ENCODE assay signal across 11 mouse cellular contexts in the genomic region with DNA sequence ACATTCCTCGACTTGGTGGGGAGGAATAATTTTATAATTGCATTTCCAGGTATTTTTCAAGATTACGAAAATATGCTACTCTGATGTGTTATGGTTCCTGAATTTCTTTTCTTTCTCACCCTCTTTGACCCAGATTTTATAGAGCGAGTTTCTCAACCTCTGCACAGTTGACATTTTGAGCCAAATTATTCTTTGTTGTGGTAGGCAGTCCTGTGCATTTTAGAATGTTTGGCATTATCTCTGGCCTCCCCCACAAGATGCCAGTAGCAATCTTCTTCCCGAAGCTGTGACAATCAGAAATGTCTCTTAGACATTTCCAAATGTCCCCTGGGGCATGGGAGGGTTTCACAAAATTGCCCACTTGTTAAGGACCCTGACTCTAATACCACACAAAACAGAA. TPM values are rescaled to one million over a fixed set of nuclear protein-coding genes. Genes with fewer than 3 reads are reported as not detected.
DNase-seq lines count a peak whose midpoint lies in the region; ATAC-seq lines count a peak whose summit lies in the region.
"Had no signal": no experiment of that assay in that cellular context is flagged by ENCODE, and none has a peak within 500 bp of the region (broad histone marks: within the 10 kb centered on the region; RNA-seq: fewer than 3 reads in every experiment).

No protein-coding gene starts in this region.

- H3K9me3 ChIP-seq in heart, embryonic 16.5 days (replicated peaks; ENCODE audit: control insufficient read depth, low read length): no peaks in the 10 kb centered on the region
- H3K9me3 ChIP-seq in heart, embryonic 11.5 days (replicated peaks; ENCODE audit: control insufficient read depth, low read length): no peaks in the 10 kb centered on the region
- H3K9me3 ChIP-seq in hindbrain, embryonic 12.5 days (replicated peaks): no peaks in the 10 kb centered on the region
- H3K9me3 ChIP-seq in midbrain, embryonic 13.5 days: no peaks in the 10 kb centered on the region

- H3K27ac ChIP-seq in heart, embryonic 16.5 days (ENCODE audit: low read length): no peak overlapping the region; the same call in 1 of the 2 replicates
- no peak overlapping the region for H3K27ac ChIP-seq in heart, embryonic 11.5 days (ENCODE audit: low read depth, low read length)
- no peak overlapping the region for H3K27ac ChIP-seq in hindbrain, embryonic 12.5 days
- H3K27ac ChIP-seq in midbrain, embryonic 13.5 days: no peak overlapping the region

- H3K9ac ChIP-seq in heart, embryonic 16.5 days (ENCODE audit: low read length): no peak overlapping the region; the same call in 1 of the 2 replicates
- H3K9ac ChIP-seq in heart, embryonic 11.5 days (ENCODE audit: low read depth, low read length): no peak overlapping the region
- no peak overlapping the region for H3K9ac ChIP-seq in hindbrain, embryonic 12.5 days
- H3K9ac ChIP-seq in midbrain, embryonic 13.5 days (replicated peaks): peak overlapping the region; percentile 40; the same call in 1 of the 2 replicates

- H3K27me3 ChIP-seq in heart, embryonic 16.5 days (ENCODE audit: control insufficient read depth, insufficient read depth, low read length): no peaks in the 10 kb centered on the region
- H3K27me3 ChIP-seq in heart, embryonic 11.5 days (ENCODE audit: control insufficient read depth, insufficient read depth, low read length): no peaks in the 10 kb centered on the region
- no peaks in the 10 kb centered on the region for H3K27me3 ChIP-seq in hindbrain, embryonic 12.5 days
- no peaks in the 10 kb centered on the region for H3K27me3 ChIP-seq in midbrain, embryonic 13.5 days

- peaks cover 27% of the 10 kb centered on the region for H3K4me1 ChIP-seq in heart, embryonic 16.5 days (ENCODE audit: control insufficient read depth, insufficient read depth, low read length)
- peaks cover 15% of the 10 kb centered on the region for H3K4me1 ChIP-seq in heart, embryonic 11.5 days (ENCODE audit: control insufficient read depth, insufficient read depth, low read length)
- peaks cover 54% of the 10 kb centered on the region for H3K4me1 ChIP-seq in hindbrain, embryonic 12.5 days
- H3K4me1 ChIP-seq in midbrain, embryonic 13.5 days (replicated peaks): peaks cover 54% of the 10 kb centered on the region

- DNase-seq in adipocyte (ENCODE audit: low spot score): peak; percentile 53
- no peak for DNase-seq in frontal cortex, postnatal 10 days (ENCODE audit: low spot score in 2 of 2)
- DNase-seq in adrenal gland, postnatal 4 days (ENCODE audit: low spot score in 2 of 2): no peak
- no peak for DNase-seq in right cerebral cortex, postnatal 14 days
- DNase-seq: adrenal gland, postnatal 10 days; heart, postnatal 14 days; layer of hippocampus, postnatal 36 days had no signal

- ATAC-seq in heart, embryonic 16.5 days (replicated peaks; ENCODE audit: extremely low read depth, insufficient read depth, low FRiP score): no peak
- ATAC-seq in heart, embryonic 11.5 days (replicated peaks; ENCODE audit: insufficient number of reproducible peaks, low FRiP score, low TSS enrichment): no peak
- ATAC-seq in hindbrain, embryonic 12.5 days (ENCODE audit: low FRiP score): no peak
- no peak for ATAC-seq in midbrain, embryonic 13.5 days

- peak overlapping the region; percentile 19; the same call in 1 of the 2 replicates for H3K4me3 ChIP-seq in heart, embryonic 16.5 days (ENCODE audit: low read length)
- H3K4me3 ChIP-seq in heart, embryonic 11.5 days (ENCODE audit: low read depth, low read length): no peak overlapping the region
- peak overlapping the region; percentile 16 for H3K4me3 ChIP-seq in hindbrain, embryonic 12.5 days
- H3K4me3 ChIP-seq in midbrain, embryonic 13.5 days (replicated peaks): peak overlapping the region; percentile 27

- WGBS in heart, embryonic 16.5 days: 77% methylated on average over 4 of the region's 4 CpGs
- WGBS in heart, embryonic 11.5 days (ENCODE audit: insufficient replicate concordance): 78% methylated on average over 4 of the region's 4 CpGs
- WGBS in hindbrain, embryonic 12.5 days: 76% methylated on average over 4 of the region's 4 CpGs
- 75% methylated on average over 4 of the region's 4 CpGs for WGBS in midbrain, embryonic 13.5 days

- H3K36me3 ChIP-seq in heart, embryonic 16.5 days (ENCODE audit: control insufficient read depth, insufficient read depth): peaks cover 3% of the 10 kb centered on the region; the same call in 1 of the 2 replicates
- no peaks in the 10 kb centered on the region; the same call in 1 of the 2 replicates for H3K36me3 ChIP-seq in heart, embryonic 11.5 days (ENCODE audit: control insufficient read depth, insufficient read depth, low read length)
- no peaks in the 10 kb centered on the region for H3K36me3 ChIP-seq in hindbrain, embryonic 12.5 days
- H3K36me3 ChIP-seq in midbrain, embryonic 13.5 days: no peaks in the 10 kb centered on the region

- H3K4me2 ChIP-seq in heart, embryonic 16.5 days (ENCODE audit: low read depth, low read length): peak overlapping the region; percentile 44
- H3K4me2 ChIP-seq in heart, embryonic 11.5 days: no peak overlapping the region
- H3K4me2 ChIP-seq in hindbrain, embryonic 12.5 days (replicated peaks): peak overlapping the region; percentile 87
- peak overlapping the region; percentile 43 for H3K4me2 ChIP-seq in midbrain, embryonic 13.5 days (replicated peaks)

RNA-seq across cellular contexts. Expression of gene Cdkn1b, which starts 3.5 kb away (rescaled TPM):
- 14.7 TPM in 2 replicates for polyA plus RNA-seq in heart, embryonic 16.5 days (2015; fragmentation: Nextera tagmentation; extraction: Ambion mirVana)
- 13.9 and 14.7 TPM in 2 replicates for polyA plus RNA-seq in heart, embryonic 11.5 days (2014; fragmentation: Nextera tagmentation; extraction: Ambion mirVana)
- polyA plus RNA-seq in hindbrain, embryonic 12.5 days (2016; fragmentation: Nextera tagmentation; extraction: Ambion mirVana): 24.9 and 25.7 TPM in 2 replicates
- 33.8 and 35.1 TPM in 2 replicates for polyA plus RNA-seq in midbrain, embryonic 13.5 days (2015; fragmentation: Nextera tagmentation; extraction: Ambion mirVana)
- 10 to 100 TPM; 53.4 to 53.8 TPM for total RNA-seq in adrenal gland, postnatal 4 days (2021)

RNA-seq across cellular contexts. Expression of gene Gpr19, which starts 25.3 kb away (rescaled TPM):
- polyA plus RNA-seq in heart, embryonic 16.5 days (2015; fragmentation: Nextera tagmentation; extraction: Ambion mirVana): 9.1 and 10.6 TPM in 2 replicates
- 11.1 and 12.0 TPM in 2 replicates for polyA plus RNA-seq in heart, embryonic 11.5 days (2014; fragmentation: Nextera tagmentation; extraction: Ambion mirVana)
- polyA plus RNA-seq in hindbrain, embryonic 12.5 days (2016; fragmentation: Nextera tagmentation; extraction: Ambion mirVana): 31.3 and 31.8 TPM in 2 replicates
- 45.0 and 47.9 TPM in 2 replicates for polyA plus RNA-seq in midbrain, embryonic 13.5 days (2015; fragmentation: Nextera tagmentation; extraction: Ambion mirVana)
- total RNA-seq in adrenal gland, postnatal 4 days (2021): 10 to 100 TPM; 13.6 to 16.4 TPM

RNA-seq across cellular contexts. Expression of gene Apold1, which starts 57.8 kb away (rescaled TPM):
- polyA plus RNA-seq in heart, embryonic 16.5 days (2015; fragmentation: Nextera tagmentation; extraction: Ambion mirVana): 8.9 and 9.9 TPM in 2 replicates
- polyA plus RNA-seq in heart, embryonic 11.5 days (2014; fragmentation: Nextera tagmentation; extraction: Ambion mirVana): 4.3 TPM in 2 replicates
- 4.5 TPM in 2 replicates for polyA plus RNA-seq in hindbrain, embryonic 12.5 days (2016; fragmentation: Nextera tagmentation; extraction: Ambion mirVana)
- polyA plus RNA-seq in midbrain, embryonic 13.5 days (2015; fragmentation: Nextera tagmentation; extraction: Ambion mirVana): 3.0 and 3.7 TPM in 2 replicates
- total RNA-seq in adrenal gland, postnatal 4 days (2021): 1 to 10 TPM; 6.5 to 8.2 TPM
